Mouse (Mus musculus): ENCODE results near the gene Itgb6. TPM values are rescaled to one million over a fixed set of nuclear protein-coding genes. Genes with fewer than 3 reads are reported as not detected.

Itgb6 gene
- polyA plus RNA-seq, 1 experiment from 2014 or later: 0.12 TPM

Other genes with a start within 250 kb of the Itgb6 start
- 0.18 and 0.23 TPM in 2 replicates for gene Pla2r1, start 169.3 kb downstream of the Itgb6 start, polyA plus RNA-seq (2015; fragmentation: Nextera tagmentation; extraction: Ambion mirVana)
- 76.9 and 79.0 TPM in 2 replicates for gene Rbms1, start 240.5 kb upstream of the Itgb6 start, polyA plus RNA-seq (2015; fragmentation: Nextera tagmentation; extraction: Ambion mirVana)